9 mouse cellular contexts compared by ENCODE assay signal in the genomic region with DNA sequence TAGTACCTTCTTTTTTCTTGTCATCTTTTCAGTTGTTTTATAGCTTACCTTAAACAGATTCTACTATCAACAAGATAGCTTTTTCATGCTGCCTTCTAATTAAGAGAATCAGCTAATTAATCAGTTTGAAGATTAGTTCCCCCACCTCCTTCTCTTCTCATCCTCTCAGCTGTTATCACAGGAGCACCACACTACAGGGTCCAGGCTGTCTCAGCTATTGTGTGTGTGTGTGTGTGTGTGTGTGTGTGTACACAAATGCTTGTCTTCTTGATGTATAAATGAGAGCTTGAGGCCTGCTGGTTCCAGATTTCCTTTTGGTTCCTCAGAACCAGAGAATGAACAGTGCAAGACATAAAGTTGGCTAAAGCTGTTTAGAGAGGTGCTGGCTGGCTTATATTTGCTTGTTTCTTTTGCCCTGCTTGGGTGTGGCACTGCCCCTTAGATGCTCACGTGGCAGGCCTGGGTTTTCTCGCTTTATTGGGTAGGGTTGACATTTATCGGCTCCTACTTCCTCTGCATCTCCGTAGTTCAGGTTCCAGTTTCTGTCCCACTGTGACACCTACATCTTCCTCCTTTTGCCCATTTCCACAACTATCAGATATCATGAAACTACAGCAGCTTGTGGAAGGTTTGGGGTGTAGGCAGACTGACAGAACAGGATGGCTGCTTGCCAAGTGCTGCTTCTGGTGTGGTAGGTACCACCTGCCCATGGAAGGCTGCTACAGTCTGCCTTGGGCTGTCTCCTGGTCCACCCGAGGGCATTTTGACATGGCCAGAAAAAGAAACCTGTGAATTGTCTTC. TPM values are rescaled to one million over a fixed set of nuclear protein-coding genes. Genes with fewer than 3 reads are reported as not detected.
DNase-seq lines count a peak whose midpoint lies in the region; TF ChIP-seq lines count a peak whose summit lies in the region.
"Had no signal": no experiment of that assay in that cellular context is flagged by ENCODE, and none has a peak within 500 bp of the region (broad histone marks: within the 10 kb centered on the region; RNA-seq: fewer than 3 reads in every experiment).

No protein-coding gene starts in this region.

- H3K27ac ChIP-seq in thymus, adult 2 months (ENCODE audit: control insufficient read depth, insufficient read depth, low read length), result peak overlapping the region; percentile 55; the same call in 1 of the 2 replicates
- H3K27ac ChIP-seq: midbrain, embryonic 12.5 days had no signal

- peak; percentile 13 for DNase-seq in gastrocnemius, postnatal 14 days
- DNase-seq in gastrocnemius, postnatal 36 days, result no peak
- no peak for DNase-seq in thymus, adult 2 months
- DNase-seq in thymus, postnatal 10 days (ENCODE audit: low spot score in 2 of 2), result no peak
- DNase-seq in frontal cortex, adult 2 months (ENCODE audit: extremely low spot score in 1 of 2, low spot score in 1 of 2), result peak; percentile 53 to 76
- DNase-seq in left cerebral cortex, postnatal 36 days (ENCODE audit: low spot score in 2 of 2), result peak; percentile 42 to 47
- DNase-seq in right cerebral cortex, adult 2 months (ENCODE audit: low spot score in 2 of 2), result peak; percentile 60 to 64
- DNase-seq in urinary bladder, postnatal 10 days (ENCODE audit: low spot score), result no peak

- 31% methylated on average over 5 of the region's 5 CpGs for WGBS in thymus, adult 2 months

- no peak overlapping the region for H3K4me3 ChIP-seq in thymus, adult 2 months (ENCODE audit: control insufficient read depth, insufficient read depth, low read length)
- H3K4me3 ChIP-seq: midbrain, embryonic 12.5 days had no signal

- intact Hi-C loops in gastrocnemius, postnatal 14 days (cut with DNase I; ENCODE audit: low total_unique reads), result no loop called here
- intact Hi-C loops in gastrocnemius, postnatal 36 days (cut with DNase I), result no loop called here
- intact Hi-C loops in left cerebral cortex, postnatal 36 days (cut with DNase I), result no loop called here

- H3K4me1 ChIP-seq in thymus, adult 2 months (replicated peaks; ENCODE audit: control insufficient read depth, insufficient read depth, low read length), result peaks cover 56% of the 10 kb centered on the region

- TF ChIP-seq POLR2A in thymus, adult 2 months (IDR thresholded peaks at IDR 0.05; ENCODE audit: control insufficient read depth, extremely low read depth, insufficient read depth, low read length, poor library complexity), result no peak

- H3K27me3 ChIP-seq in thymus, adult 2 months (ENCODE audit: control insufficient read depth, insufficient read depth, low read length), result no peaks in the 10 kb centered on the region
- H3K27me3 ChIP-seq: midbrain, embryonic 12.5 days had no signal

- no peak for TF ChIP-seq CTCF in thymus, adult 2 months (IDR thresholded peaks at IDR 0.05; ENCODE audit: borderline replicate concordance, control insufficient read depth, extremely low read depth, insufficient read depth, low read length, poor library complexity)

- no peaks in the 10 kb centered on the region for H3K36me3 ChIP-seq in thymus, adult 2 months (ENCODE audit: control insufficient read depth, insufficient read depth, low read length)
- H3K36me3 ChIP-seq: midbrain, embryonic 12.5 days had no signal

RNA-seq across cellular contexts. Expression of a gene that starts 29.6 kb away (rescaled TPM):
- total RNA-seq in gastrocnemius, postnatal 14 days (2021), result 10 to 100 TPM; 18.6 to 24.1 TPM
- 10 to 100 TPM; 16.9 to 18.0 TPM for total RNA-seq in gastrocnemius, postnatal 36 days (2021)
- polyA plus RNA-seq in thymus, adult 2 months (2012; rRNA removed), result 106 and 122 TPM in 2 replicates
- 31.8 and 35.8 TPM in 2 replicates for polyA plus RNA-seq in frontal cortex, adult 2 months (2012; rRNA removed)
- total RNA-seq in left cerebral cortex, postnatal 36 days (2021), result 10 to 100 TPM; 38.7 to 38.8 TPM

Comparison
In these comparisons a context has a peak if more than half of its experiments do, and no peak if none do; other contexts are left out.
1. DNase-seq: peak in gastrocnemius, postnatal 14 days (single experiment), frontal cortex, adult 2 months (2 of 2), left cerebral cortex, postnatal 36 days (2 of 2) and right cerebral cortex, adult 2 months (2 of 2); none in gastrocnemius, postnatal 36 days (0 of 2), thymus, adult 2 months (single experiment), thymus, postnatal 10 days (0 of 2) and urinary bladder, postnatal 10 days (single experiment).